Mouse (Mus musculus): ENCODE data around the gene Cul7. TPM values are rescaled to one million over a fixed set of nuclear protein-coding genes. Genes with fewer than 3 reads are reported as not detected.
A peak's percentile ranks its signal among the peaks of the same experiment; 100 is the strongest.

Cul7 gene
- polyA plus RNA-seq, 1 experiment, result 30.2 TPM

DNA sequence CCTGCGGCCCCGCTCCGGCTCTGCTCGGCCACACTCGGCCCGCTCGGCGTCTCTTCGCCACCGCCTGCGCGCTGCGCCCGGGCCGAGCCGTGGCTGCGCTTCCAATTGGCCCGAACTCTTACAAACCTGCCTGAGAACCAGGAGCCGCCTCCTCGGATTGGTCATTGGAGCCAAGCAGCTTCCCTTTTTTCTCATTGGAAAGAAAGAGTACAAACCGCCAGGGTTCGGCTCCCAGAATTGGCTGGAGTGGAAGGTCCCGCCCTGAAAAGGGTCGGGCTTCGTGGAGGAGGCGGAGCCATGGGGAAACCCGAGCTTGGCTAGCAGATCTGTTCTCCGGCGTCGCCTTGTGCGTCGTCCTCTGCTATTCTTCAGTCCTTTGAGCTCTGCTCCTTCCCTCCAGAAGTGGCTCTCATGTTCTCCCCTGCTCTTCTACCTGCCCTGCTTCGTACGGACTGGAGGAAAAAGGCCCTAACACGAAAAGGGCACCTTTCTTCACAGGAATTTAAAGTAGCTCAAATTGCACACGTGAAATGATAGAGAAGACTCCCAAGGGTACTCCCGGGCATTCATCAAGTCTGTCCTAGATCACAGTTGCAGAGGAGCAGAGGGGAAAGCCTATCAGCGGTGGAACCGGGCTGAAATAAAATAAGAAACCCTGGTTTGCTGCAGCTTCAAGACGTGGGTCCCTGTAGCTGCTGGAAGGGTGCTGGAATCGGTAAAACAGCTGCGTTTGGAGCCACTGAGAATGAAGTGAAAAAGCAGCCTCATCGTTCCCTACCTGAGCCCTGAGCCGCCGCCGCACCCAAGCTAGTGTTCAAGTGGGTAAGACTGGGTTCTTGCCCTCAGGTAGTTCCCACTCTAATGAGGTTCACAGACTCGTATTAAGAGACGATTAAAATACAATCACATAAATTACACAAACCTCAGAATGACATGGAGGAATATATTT lies 55.0 kb downstream of the Cul7 start, which contains the start of gene Ppp2r5d:
TSS of gene Ppp2r5d (minus strand) at position 225 of the 949 bp plus-strand sequence.
- peak; percentile 99 for DNase-seq
- under 1% methylated on average over 48 of the region's 48 CpGs for WGBS
- H3K4me3 ChIP-seq (ENCODE audit: insufficient read depth, low read depth, low read length), result peak within 1 kb of the TSS; percentile 76
- H3K27ac ChIP-seq (ENCODE audit: insufficient read depth, low read depth, low read length), result peak within 1 kb of the TSS; percentile 78
- H3K27me3 ChIP-seq (replicated peaks; ENCODE audit: control insufficient read depth, insufficient read depth, low read length), result no peaks in the 10 kb centered on the region
- no peaks in the 10 kb centered on the region for H3K36me3 ChIP-seq (ENCODE audit: control insufficient read depth, insufficient read depth, low read length)
- TF ChIP-seq POLR2A (IDR thresholded peaks at IDR 0.05; ENCODE audit: low read depth, low read length) (peak; percentile 39), CTCF (conservative IDR thresholded peaks at IDR 0.05; ENCODE audit: insufficient read depth, insufficient read length, low read depth, low read length) (no peak)
- peaks cover 3% of the 10 kb centered on the region; the same call in 1 of the 2 replicates for H3K4me1 ChIP-seq (ENCODE audit: control insufficient read depth, insufficient read depth, low read length)

DNA sequence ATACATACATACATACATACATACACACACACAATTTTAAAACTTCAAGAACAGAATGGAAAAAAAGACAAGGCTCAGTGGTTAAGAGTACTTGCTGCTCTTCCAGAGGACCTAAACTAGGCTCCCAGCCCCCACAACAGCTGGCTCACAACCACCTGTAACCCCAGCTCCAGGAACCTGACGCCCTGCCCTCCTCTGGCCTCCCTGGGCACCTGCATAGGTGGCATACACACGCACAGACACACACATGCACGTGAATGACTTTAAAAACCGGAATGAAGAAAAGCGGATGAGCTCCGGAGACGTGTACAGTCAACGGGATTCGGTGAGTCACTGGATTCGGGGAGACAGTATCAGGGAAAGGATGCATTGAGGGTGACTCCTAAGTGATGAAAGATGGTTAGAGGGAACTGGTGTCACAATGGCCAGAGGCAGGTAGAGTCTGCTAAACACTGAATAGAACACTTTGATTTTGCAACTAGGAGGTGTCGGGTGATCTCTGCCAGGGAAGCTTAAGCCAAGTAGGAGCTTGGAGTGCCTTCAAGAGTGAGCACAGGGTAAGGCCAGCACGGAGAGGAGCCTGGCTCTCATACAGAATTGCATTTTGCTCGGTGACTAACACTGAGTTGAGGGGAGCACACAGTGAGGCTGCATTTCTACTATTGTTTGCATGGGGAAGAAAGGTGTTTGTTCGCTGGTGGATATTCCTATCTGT lies 56.4 kb downstream of the Cul7 start:
- Histone ChIP-seq H3K36me3 (ENCODE audit: control insufficient read depth, insufficient read depth, low read length) (no peaks in the 10 kb centered on the region), H3K27ac (ENCODE audit: insufficient read depth, low read depth, low read length) (no peak overlapping the region), H3K27me3 (replicated peaks; ENCODE audit: control insufficient read depth, insufficient read depth, low read length) (no peaks in the 10 kb centered on the region), H3K4me1 (ENCODE audit: control insufficient read depth, insufficient read depth, low read length) (peaks cover 3% of the 10 kb centered on the region; the same call in 1 of the 2 replicates), H3K4me3 (ENCODE audit: insufficient read depth, low read depth, low read length) (no peak overlapping the region)
- no peak for DNase-seq
- WGBS, result 94% methylated on average over 14 of the region's 14 CpGs
- TF ChIP-seq CTCF (conservative IDR thresholded peaks at IDR 0.05; ENCODE audit: insufficient read depth, insufficient read length, low read depth, low read length) (no peak), POLR2A (IDR thresholded peaks at IDR 0.05; ENCODE audit: low read depth, low read length) (no peak)

DNA sequence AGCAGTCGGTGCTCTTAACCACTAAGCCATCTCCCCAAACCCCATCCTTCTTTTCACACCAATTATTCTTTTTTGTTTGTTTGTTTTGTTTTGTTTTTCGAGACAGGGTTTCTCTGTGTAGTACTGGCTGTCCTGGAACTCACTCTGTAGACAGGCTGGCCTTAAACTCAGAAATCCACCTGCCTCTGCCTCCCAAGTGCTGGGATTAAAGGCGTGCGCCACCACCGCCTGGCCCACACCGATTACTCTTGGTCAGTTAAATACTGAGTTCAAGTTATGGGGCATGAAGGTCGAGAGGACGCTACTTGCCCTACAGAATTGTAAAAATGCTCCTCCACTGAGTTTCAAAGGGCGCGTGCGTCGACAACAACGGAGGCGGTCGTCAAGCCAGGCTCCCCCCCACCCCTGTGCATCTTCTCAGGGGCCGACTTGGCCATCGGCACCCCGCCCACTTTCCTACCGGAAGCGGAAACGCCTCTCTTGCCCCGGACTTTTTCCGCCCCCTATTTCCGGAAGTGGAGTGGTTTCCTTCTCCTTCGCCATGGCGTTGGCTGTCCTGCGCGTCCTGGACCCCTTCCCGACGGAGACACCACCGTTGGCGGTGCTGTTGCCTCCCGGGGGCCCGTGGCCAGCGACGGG lies 60.9 kb downstream of the Cul7 start, which contains the start of gene Pex6:
TSS of gene Pex6 (plus strand) at position 505 of the 639 bp plus-strand sequence.
- Histone ChIP-seq H3K27ac (ENCODE audit: insufficient read depth, low read depth, low read length) (peak within 1 kb of the TSS; percentile 34), H3K36me3 (ENCODE audit: control insufficient read depth, insufficient read depth, low read length) (no peaks in the 10 kb centered on the region), H3K4me1 (ENCODE audit: control insufficient read depth, insufficient read depth, low read length) (peaks cover 5% of the 10 kb centered on the region; the same call in 1 of the 2 replicates), H3K4me3 (ENCODE audit: insufficient read depth, low read depth, low read length) (peak within 1 kb of the TSS; percentile 82), H3K27me3 (replicated peaks; ENCODE audit: control insufficient read depth, insufficient read depth, low read length) (no peaks in the 10 kb centered on the region)
- 6% methylated on average over 36 of the region's 36 CpGs for WGBS
- peak; percentile 96 for DNase-seq
- TF ChIP-seq CTCF (conservative IDR thresholded peaks at IDR 0.05; ENCODE audit: insufficient read depth, insufficient read length, low read depth, low read length) (no peak), POLR2A (IDR thresholded peaks at IDR 0.05; ENCODE audit: low read depth, low read length) (peak; percentile 66)

DNA sequence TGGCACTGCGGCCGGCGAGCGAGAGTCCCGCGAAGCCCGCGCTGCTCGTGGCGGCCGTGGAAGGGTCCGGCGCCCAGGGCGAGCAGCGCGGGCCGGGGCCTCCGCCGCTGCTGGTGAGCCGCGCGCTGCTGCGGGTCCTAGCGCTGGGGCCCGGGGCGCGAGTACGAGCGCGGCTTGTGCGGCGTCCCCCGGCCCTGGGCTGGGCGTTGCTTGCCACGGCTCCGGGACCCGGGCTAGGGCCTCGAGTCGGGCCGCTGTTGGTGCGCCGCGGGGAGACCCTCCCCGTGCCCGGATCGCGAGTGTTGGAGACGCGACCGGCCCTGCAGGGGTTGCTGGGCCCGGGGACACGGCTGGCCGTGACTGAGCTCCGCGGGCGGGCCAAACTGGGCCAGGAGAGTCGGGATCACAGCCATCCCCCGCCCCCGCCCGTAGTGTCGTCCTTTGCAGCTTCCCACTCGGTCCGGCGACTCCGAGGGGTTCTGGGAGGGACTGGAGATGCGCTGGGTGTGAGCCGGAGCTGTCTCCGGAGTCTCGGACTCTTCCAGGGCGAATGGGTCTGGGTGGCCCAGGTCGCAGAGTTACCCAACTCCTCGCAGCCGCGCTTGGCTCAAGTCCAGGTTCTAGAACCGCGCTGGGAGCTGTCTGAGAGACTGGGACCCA lies 61.6 kb downstream of the Cul7 start:
- Histone ChIP-seq H3K27me3 (replicated peaks; ENCODE audit: control insufficient read depth, insufficient read depth, low read length) (no peaks in the 10 kb centered on the region), H3K4me3 (ENCODE audit: insufficient read depth, low read depth, low read length) (peak overlapping the region; percentile 82), H3K27ac (ENCODE audit: insufficient read depth, low read depth, low read length) (peak overlapping the region; percentile 17; the same call in 1 of the 2 replicates), H3K4me1 (ENCODE audit: control insufficient read depth, insufficient read depth, low read length) (peaks cover 5% of the 10 kb centered on the region; the same call in 1 of the 2 replicates), H3K36me3 (ENCODE audit: control insufficient read depth, insufficient read depth, low read length) (no peaks in the 10 kb centered on the region)
- TF ChIP-seq CTCF (conservative IDR thresholded peaks at IDR 0.05; ENCODE audit: insufficient read depth, insufficient read length, low read depth, low read length) (no peak), POLR2A (IDR thresholded peaks at IDR 0.05; ENCODE audit: low read depth, low read length) (no peak)
- WGBS, result under 1% methylated on average over 76 of the region's 76 CpGs
- peak; percentile 67 for DNase-seq

DNA sequence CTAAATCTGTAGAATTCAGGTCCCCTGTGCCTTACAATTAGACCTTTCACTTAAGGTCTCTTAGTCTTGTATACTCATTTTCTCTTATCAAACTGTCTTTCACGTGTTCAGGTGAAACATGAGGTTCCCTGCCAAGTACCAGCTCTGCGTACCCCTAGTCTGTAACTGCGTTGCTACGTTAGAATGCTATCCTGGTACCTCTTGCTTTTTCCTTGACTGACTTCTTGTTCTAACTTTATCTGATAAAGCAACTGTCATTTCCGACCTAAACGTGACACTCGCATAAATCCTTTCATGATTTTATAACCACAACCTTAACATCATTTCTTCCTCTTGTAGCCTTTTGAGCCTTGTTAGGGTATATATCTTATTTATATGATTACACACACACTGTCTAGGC lies 62.3 kb downstream of the Cul7 start:
- WGBS, result 46% methylated on average over 7 of the region's 7 CpGs
- H3K27me3 ChIP-seq (replicated peaks; ENCODE audit: control insufficient read depth, insufficient read depth, low read length), result no peaks in the 10 kb centered on the region
- TF ChIP-seq POLR2A (IDR thresholded peaks at IDR 0.05; ENCODE audit: low read depth, low read length), result no peak
- TF ChIP-seq CTCF (conservative IDR thresholded peaks at IDR 0.05; ENCODE audit: insufficient read depth, insufficient read length, low read depth, low read length), result no peak
- H3K4me1 ChIP-seq (ENCODE audit: control insufficient read depth, insufficient read depth, low read length), result peaks cover 5% of the 10 kb centered on the region; the same call in 1 of the 2 replicates
- no peaks in the 10 kb centered on the region for H3K36me3 ChIP-seq (ENCODE audit: control insufficient read depth, insufficient read depth, low read length)
- H3K27ac ChIP-seq (ENCODE audit: insufficient read depth, low read depth, low read length), result no peak overlapping the region
- DNase-seq, result no peak
- peak overlapping the region; percentile 82; the same call in 1 of the 2 replicates for H3K4me3 ChIP-seq (ENCODE audit: insufficient read depth, low read depth, low read length)

DNA sequence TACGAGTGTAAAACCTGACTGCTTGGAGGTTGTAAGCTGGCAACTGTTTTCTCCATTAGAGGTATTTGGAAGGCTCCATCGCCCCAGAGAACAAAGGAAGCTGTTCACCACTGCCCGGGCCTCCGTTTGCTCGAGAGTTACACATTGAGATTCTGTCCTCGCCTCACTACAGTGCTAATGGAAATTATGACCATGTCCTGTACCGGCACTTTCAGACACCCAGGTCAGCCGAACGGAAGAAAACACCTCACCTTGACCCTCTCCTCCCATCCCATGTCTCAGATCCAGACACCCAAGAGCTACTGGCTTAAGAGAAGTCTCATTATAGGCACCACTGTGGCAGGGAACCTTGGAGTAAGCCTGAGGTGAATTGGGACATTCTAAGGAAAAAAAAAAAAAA lies 63.7 kb downstream of the Cul7 start:
- Histone ChIP-seq H3K27ac (ENCODE audit: insufficient read depth, low read depth, low read length) (no peak overlapping the region), H3K4me1 (ENCODE audit: control insufficient read depth, insufficient read depth, low read length) (peaks cover 5% of the 10 kb centered on the region; the same call in 1 of the 2 replicates), H3K36me3 (ENCODE audit: control insufficient read depth, insufficient read depth, low read length) (no peaks in the 10 kb centered on the region), H3K4me3 (ENCODE audit: insufficient read depth, low read depth, low read length) (no peak overlapping the region), H3K27me3 (replicated peaks; ENCODE audit: control insufficient read depth, insufficient read depth, low read length) (no peaks in the 10 kb centered on the region)
- TF ChIP-seq POLR2A (IDR thresholded peaks at IDR 0.05; ENCODE audit: low read depth, low read length), result no peak
- TF ChIP-seq CTCF (conservative IDR thresholded peaks at IDR 0.05; ENCODE audit: insufficient read depth, insufficient read length, low read depth, low read length), result no peak
- WGBS, result 80% methylated on average over 9 of the region's 9 CpGs
- DNase-seq, result no peak

Other genes starting within 250 kb of the Cul7 start
- 2.9 and 3.7 TPM in 2 replicates for gene Crip3, start 221.4 kb upstream of the Cul7 start, polyA plus RNA-seq (2012; rRNA removed)
- gene Slc22a7, start 211.9 kb upstream of the Cul7 start, polyA plus RNA-seq (2012; rRNA removed), result 164 and 283 TPM in 2 replicates
- gene Ttbk1, start 162.7 kb upstream of the Cul7 start, polyA plus RNA-seq (2012; rRNA removed), result 1.4 and 1.6 TPM in 2 replicates
- 20.7 and 22.8 TPM in 2 replicates for gene Dnph1, start 153.6 kb upstream of the Cul7 start, polyA plus RNA-seq (2012; rRNA removed)
- gene Cul9, start 103.9 kb upstream of the Cul7 start, polyA plus RNA-seq (2012; rRNA removed), result 27.0 and 32.4 TPM in 2 replicates
- gene Srf, start 94.2 kb upstream of the Cul7 start, polyA plus RNA-seq (2012; rRNA removed), result 67.0 and 86.3 TPM in 2 replicates
- gene Ptk7, start 20.8 kb upstream of the Cul7 start, polyA plus RNA-seq (2012; rRNA removed), result 8.1 and 9.4 TPM in 2 replicates
- gene Klc4, start 4.3 kb upstream of the Cul7 start, polyA plus RNA-seq (2012; rRNA removed), result 60.7 and 62.8 TPM in 2 replicates
- 116 and 134 TPM in 2 replicates for gene Mrpl2, start 4.1 kb upstream of the Cul7 start, polyA plus RNA-seq (2012; rRNA removed)
- gene Rrp36, start 24.0 kb downstream of the Cul7 start, polyA plus RNA-seq (2012; rRNA removed), result 37.1 and 41.1 TPM in 2 replicates
- gene Mea1, start 28.5 kb downstream of the Cul7 start, polyA plus RNA-seq (2012; rRNA removed), result 89.2 and 99.3 TPM in 2 replicates
- 88.6 and 90.6 TPM in 2 replicates for gene Klhdc3, start 30.6 kb downstream of the Cul7 start, polyA plus RNA-seq (2012; rRNA removed)
- 37.2 and 38.9 TPM in 2 replicates for gene Ppp2r5d, start 54.8 kb downstream of the Cul7 start, polyA plus RNA-seq (2012; rRNA removed)
- 68.2 and 84.1 TPM in 2 replicates for gene Pex6, start 61.1 kb downstream of the Cul7 start, polyA plus RNA-seq (2012; rRNA removed)
- gene Gnmt, start 78.8 kb downstream of the Cul7 start, polyA plus RNA-seq (2012; rRNA removed), result 54.3 and 59.7 TPM in 2 replicates
- 48.3 and 51.4 TPM in 2 replicates for gene Cnpy3, start 101.9 kb downstream of the Cul7 start, polyA plus RNA-seq (2012; rRNA removed)
- 0.06 TPM in 1 of 2 replicates, not detected in the other for gene Ptcra, start 113.4 kb downstream of the Cul7 start, polyA plus RNA-seq (2012; rRNA removed)
- 131 and 174 TPM in 2 replicates for gene 2310039H08Rik, start 122.3 kb downstream of the Cul7 start, polyA plus RNA-seq (2012; rRNA removed)
- gene Rpl7l1, start 132.3 kb downstream of the Cul7 start, polyA plus RNA-seq (2012; rRNA removed), result 30.5 and 38.4 TPM in 2 replicates
- gene Bicral, start 208.1 kb downstream of the Cul7 start, polyA plus RNA-seq (2012; rRNA removed), result 11.4 and 11.8 TPM in 2 replicates
- gene Tbcc, start 240.3 kb downstream of the Cul7 start, polyA plus RNA-seq (2012; rRNA removed), result 17.2 and 19.6 TPM in 2 replicates

Data from kidney, adult 2 months (tissue).